Mouse (Mus musculus): ENCODE measurements at regions not wholly inside any gene's neighbourhood (a gene's known extent, or its start where the extent isn't known, plus 50 kb on each side); places are given as distances from the start of the nearest gene placed in this dataset.

- DNase-seq (ENCODE audit: low spot score in 2 of 2), result peak in 1 of 2 experiments; percentile 7
Observed at GRCm38 (mm10) chr11:13237198-13237597, 772.4 kb upstream of the Cobl start.

All from layer of hippocampus, adult 18-20 months (tissue).